Mouse (Mus musculus) E14TG2a.4 (cell line): ENCODE results near the gene Gm42674.
A peak's percentile ranks its signal among the peaks of the same experiment; 100 is the strongest.

Experiments used
- H3K27me3 ChIP-seq: 2 replicates; pipeline ENCODE4 v1.6.1; 2014; ENCODE audit warnings: low read length, control low read depth; ENCODE audit not compliant: insufficient read depth
- H3K36me3 ChIP-seq: 2 replicates; pipeline ENCODE4 v1.6.1; 2014; ENCODE audit warnings: low read length, control low read depth; ENCODE audit not compliant: insufficient read depth
- H3K4me1 ChIP-seq: replicated peaks from 2 replicates; pipeline ENCODE4 v1.6.1; 2014; ENCODE audit warnings: low read depth, low read length, control low read depth
- H3K4me3 ChIP-seq: replicated peaks from 2 replicates; pipeline ENCODE4 v1.5.1; 2014; ENCODE audit warnings: mild to moderate bottlenecking, low read length
- H3K9me3 ChIP-seq: 2 replicates; pipeline ENCODE4 v1.6.1; 2014; ENCODE audit warnings: low read length, control low read depth
- CTCF ChIP-seq: conservative IDR thresholded peaks from 2 replicates; pipeline ENCODE4 v1.5.1; 2014; ENCODE audit warnings: low read length
- NANOG ChIP-seq: IDR thresholded peaks from 2 replicates; pipeline ENCODE4 v1.6.1; 2014; ENCODE audit warnings: borderline replicate concordance, low read length, mixed read lengths
- POU5F1 ChIP-seq: IDR thresholded peaks from 2 replicates; pipeline ENCODE4 v1.6.1; 2014; ENCODE audit warnings: low read length, borderline replicate concordance

Gm42674 gene

GRCm38 (mm10) chr3:90609102-90609501 is 7.4 kb downstream of the Gm42674 start:
- Histone ChIP-seq H3K4me1 (peaks cover 37% of the 10 kb centered on the region), H3K27me3 (peaks cover 39% of the 10 kb centered on the region), H3K9me3 (no peaks in the 10 kb centered on the region), H3K36me3 (no peaks in the 10 kb centered on the region), H3K4me3 (no peak overlapping the region)
- TF ChIP-seq POU5F1 (no peak), CTCF (no peak), NANOG (no peak)

GRCm38 (mm10) chr3:90611494-90611893 is 9.8 kb downstream of the Gm42674 start:
- peaks cover 37% of the 10 kb centered on the region for H3K27me3 ChIP-seq
- 0 out of 2 replicates have a peak overlapping the region, but pooled peaks have one; percentile 10 for H3K4me3 ChIP-seq
- no peaks in the 10 kb centered on the region for H3K9me3 ChIP-seq
- H3K4me1 ChIP-seq, result peaks cover 52% of the 10 kb centered on the region
- TF ChIP-seq POU5F1 (no peak), NANOG (no peak), CTCF (no peak)
- H3K36me3 ChIP-seq, result no peaks in the 10 kb centered on the region

DNA sequence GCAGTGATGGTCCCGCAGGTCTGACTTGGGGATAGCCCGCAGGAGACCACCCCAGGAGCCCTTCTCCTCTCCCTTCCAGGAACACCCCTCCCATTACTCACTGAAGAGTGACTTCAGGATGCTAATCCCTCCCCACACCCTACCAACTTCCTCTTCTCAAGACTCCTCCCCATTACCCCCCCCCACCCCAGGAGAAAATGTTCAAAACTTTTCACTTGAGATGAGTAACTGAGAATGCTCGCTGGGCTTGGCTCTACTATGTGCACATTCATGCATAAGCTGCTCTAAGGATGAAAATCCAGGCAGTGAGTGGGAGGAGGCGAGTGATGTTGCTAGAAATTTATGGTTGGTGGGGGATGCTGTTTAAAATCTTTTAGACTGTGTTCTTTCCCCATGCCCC is 10.4 kb downstream of the Gm42674 start:
- Histone ChIP-seq H3K9me3 (no peaks in the 10 kb centered on the region), H3K4me1 (peaks cover 53% of the 10 kb centered on the region), H3K36me3 (no peaks in the 10 kb centered on the region), H3K4me3 (peak overlapping the region; percentile 74; the same call in 1 of the 2 replicates), H3K27me3 (peaks cover 37% of the 10 kb centered on the region)
- no peak for TF ChIP-seq POU5F1
- TF ChIP-seq NANOG, result no peak
- no peak for TF ChIP-seq CTCF

DNA sequence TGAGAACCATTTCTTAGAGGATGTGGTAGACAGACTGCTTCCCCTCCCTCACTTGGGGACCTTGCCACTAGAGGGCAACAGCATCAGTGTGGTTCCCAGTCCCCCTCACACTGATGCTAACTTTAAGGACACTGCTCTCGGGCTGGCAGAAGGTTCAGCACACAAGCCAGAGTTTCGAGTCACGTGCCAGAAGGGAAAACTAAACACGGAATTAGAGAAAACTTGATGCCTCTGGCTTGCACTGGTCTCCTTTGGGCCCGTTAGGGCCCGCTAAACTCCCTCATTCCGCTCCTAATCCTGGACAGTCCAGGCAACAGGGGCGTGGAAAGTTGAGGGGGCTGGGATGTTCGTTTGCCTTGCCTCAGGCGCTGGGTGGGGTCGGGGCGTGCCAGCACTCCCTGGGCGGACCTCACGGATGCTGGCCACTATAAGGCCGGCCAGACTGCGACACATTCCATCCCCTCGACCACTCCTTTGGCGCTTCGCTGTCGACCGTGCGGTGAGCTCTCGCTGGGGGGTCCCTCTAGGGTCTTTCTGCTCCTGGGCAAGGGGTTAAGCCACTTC is 11.1 kb downstream of the Gm42674 start, which contains the start of gene S100a6:
Gene S100a6, plus strand, starts transcription at position 155 of the 564 bp plus-strand sequence.
- peak within 1 kb of the TSS; percentile 74 for H3K4me3 ChIP-seq
- H3K27me3 ChIP-seq, result peaks cover 32% of the 10 kb centered on the region
- TF ChIP-seq CTCF, result peak; percentile 62
- no peak for TF ChIP-seq NANOG
- H3K9me3 ChIP-seq, result no peaks in the 10 kb centered on the region
- peaks cover 53% of the 10 kb centered on the region for H3K4me1 ChIP-seq
- H3K36me3 ChIP-seq, result no peaks in the 10 kb centered on the region

- Histone ChIP-seq H3K36me3 (no peaks in the 10 kb centered on the region), H3K27me3 (peaks cover 25% of the 10 kb centered on the region), H3K9me3 (no peaks in the 10 kb centered on the region), H3K4me1 (peaks cover 53% of the 10 kb centered on the region), H3K4me3 (peak overlapping the region; percentile 74)
- TF ChIP-seq NANOG, result no peak
- TF ChIP-seq POU5F1, result no peak
- TF ChIP-seq CTCF, result no peak
These were observed 11.9 kb downstream of the Gm42674 start for GRCm38 (mm10) chr3:90613461-90614147.

- H3K4me1 ChIP-seq, result peaks cover 53% of the 10 kb centered on the region
- H3K9me3 ChIP-seq, result no peaks in the 10 kb centered on the region
- H3K27me3 ChIP-seq, result peaks cover 20% of the 10 kb centered on the region
- no peak for TF ChIP-seq NANOG
- TF ChIP-seq CTCF, result no peak
- no peak for TF ChIP-seq POU5F1
- no peak overlapping the region for H3K4me3 ChIP-seq
- H3K36me3 ChIP-seq, result no peaks in the 10 kb centered on the region
These were observed 12.4 kb downstream of the Gm42674 start for GRCm38 (mm10) chr3:90614148-90614530.

- no peak overlapping the region for H3K4me3 ChIP-seq
- H3K9me3 ChIP-seq, result no peaks in the 10 kb centered on the region
- TF ChIP-seq POU5F1 (no peak), CTCF (no peak), NANOG (no peak)
- H3K36me3 ChIP-seq, result no peaks in the 10 kb centered on the region
- peaks cover 17% of the 10 kb centered on the region for H3K27me3 ChIP-seq
- peaks cover 53% of the 10 kb centered on the region for H3K4me1 ChIP-seq
These were observed 13.0 kb downstream of the Gm42674 start for GRCm38 (mm10) chr3:90614611-90615251.

- TF ChIP-seq NANOG (no peak), CTCF (peak; percentile 42)
- H3K27me3 ChIP-seq, result peaks cover 15% of the 10 kb centered on the region
These were observed 13.7 kb downstream of the Gm42674 start for GRCm38 (mm10) chr3:90615415-90615814.

More at GRCm38 (mm10) chr3:90615415-90615814, 13.7 kb downstream of the Gm42674 start:
- Histone ChIP-seq H3K9me3 (no peaks in the 10 kb centered on the region), H3K36me3 (no peaks in the 10 kb centered on the region), H3K4me1 (peaks cover 53% of the 10 kb centered on the region), H3K4me3 (no peak overlapping the region)
